Mouse (Mus musculus): ENCODE measurements around the gene Arhgap20. TPM values are rescaled to one million over a fixed set of nuclear protein-coding genes. Genes with fewer than 3 reads are reported as not detected.

Arhgap20 gene
- total RNA-seq (2017): 0.11 to 0.38 TPM in 2 of 3 replicates, not detected in the other

- no peak for ATAC-seq (replicated peaks; ENCODE audit: insufficient number of reproducible peaks, low FRiP score, low TSS enrichment, poor library complexity, severe bottlenecking)
Measured at GRCm38 (mm10) chr9:51764921-51765416, at the start of gene Arhgap20. TSS of gene Arhgap20 (plus strand) at chr9:51765337.

- ATAC-seq (replicated peaks; ENCODE audit: insufficient number of reproducible peaks, low FRiP score, low TSS enrichment, poor library complexity, severe bottlenecking): no peak
Measured at GRCm38 (mm10) chr9:51718793-51719192, 46.3 kb upstream of the Arhgap20 start.

GRCm38 (mm10) chr9:51727960-51728359, 37.2 kb upstream of the Arhgap20 start:
- no peak for ATAC-seq (replicated peaks; ENCODE audit: insufficient number of reproducible peaks, low FRiP score, low TSS enrichment, poor library complexity, severe bottlenecking)

DNA sequence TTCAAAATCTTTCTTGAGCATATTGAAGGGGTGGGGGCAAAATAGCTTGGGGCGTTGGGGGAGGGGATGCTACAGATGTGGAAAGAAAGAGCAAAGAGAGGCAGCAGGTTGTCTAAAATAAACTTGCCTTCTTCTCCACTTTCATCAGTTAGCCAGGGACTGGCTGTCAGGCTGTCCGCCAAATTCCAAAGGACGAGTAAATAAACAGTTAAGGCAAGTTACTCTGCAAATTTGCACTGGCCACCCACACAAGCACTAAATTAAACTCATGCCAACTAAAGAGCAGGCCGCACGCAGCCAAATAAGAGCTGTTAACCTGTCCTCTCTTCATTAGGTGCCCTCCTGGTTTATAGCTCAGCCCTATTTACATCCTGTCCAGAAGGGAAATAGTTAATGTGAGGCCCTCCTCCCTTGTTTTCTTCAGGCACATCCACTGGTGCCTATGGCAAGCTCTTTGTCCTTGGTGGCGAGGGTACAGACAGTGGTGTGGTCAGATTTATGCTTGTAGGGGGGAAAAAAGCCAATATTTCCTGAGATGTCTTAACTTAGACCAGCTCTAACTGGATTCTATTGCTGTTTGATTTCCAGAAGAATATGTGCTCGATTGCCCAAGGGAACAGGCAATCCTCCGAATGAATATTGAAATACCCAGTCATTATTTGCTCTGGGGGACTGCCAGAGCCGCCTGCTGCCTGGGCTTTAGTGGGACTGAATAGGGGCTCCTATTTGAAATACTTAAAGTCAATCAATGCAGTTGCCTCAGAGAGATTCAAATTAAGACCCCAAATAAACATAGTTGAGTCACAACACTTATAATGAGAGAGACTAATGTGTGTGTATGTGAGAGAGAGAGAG, 29.7 kb upstream of the Arhgap20 start:
- no peak for ATAC-seq (replicated peaks; ENCODE audit: insufficient number of reproducible peaks, low FRiP score, low TSS enrichment, poor library complexity, severe bottlenecking)

DNA sequence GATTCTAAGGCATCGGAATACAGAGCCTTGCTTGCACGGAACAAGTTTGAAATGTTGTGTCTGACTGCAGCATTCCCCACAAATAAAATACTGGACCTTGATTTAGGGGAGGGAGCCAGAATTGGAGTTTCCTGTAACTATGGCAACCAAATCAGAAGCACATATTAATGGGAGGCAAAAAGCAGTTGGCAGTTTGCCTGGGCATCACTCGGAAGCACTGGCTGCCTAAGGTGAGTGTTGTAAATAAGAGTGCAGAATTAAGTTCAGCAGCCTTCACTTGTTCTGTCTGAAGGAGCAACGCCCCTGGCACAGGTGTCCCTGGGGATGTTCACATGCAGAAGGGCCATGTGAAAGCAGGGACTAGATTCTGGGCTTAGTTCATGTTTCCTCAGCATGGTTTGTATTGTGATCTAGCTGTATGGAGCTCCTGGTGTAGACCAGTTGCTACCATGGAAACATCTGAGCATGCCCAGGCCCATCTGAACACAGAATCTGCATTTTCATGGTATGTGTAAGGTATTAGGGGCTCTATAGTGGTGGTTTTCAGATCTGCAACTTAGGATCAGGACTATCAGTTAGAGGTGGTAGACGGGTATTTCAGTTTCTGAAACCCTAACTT, 28.3 kb upstream of the Arhgap20 start:
- no peak for ATAC-seq (replicated peaks; ENCODE audit: insufficient number of reproducible peaks, low FRiP score, low TSS enrichment, poor library complexity, severe bottlenecking)

GRCm38 (mm10) chr9:51738349-51738748, 26.8 kb upstream of the Arhgap20 start:
- ATAC-seq (replicated peaks; ENCODE audit: insufficient number of reproducible peaks, low FRiP score, low TSS enrichment, poor library complexity, severe bottlenecking): no peak

DNA sequence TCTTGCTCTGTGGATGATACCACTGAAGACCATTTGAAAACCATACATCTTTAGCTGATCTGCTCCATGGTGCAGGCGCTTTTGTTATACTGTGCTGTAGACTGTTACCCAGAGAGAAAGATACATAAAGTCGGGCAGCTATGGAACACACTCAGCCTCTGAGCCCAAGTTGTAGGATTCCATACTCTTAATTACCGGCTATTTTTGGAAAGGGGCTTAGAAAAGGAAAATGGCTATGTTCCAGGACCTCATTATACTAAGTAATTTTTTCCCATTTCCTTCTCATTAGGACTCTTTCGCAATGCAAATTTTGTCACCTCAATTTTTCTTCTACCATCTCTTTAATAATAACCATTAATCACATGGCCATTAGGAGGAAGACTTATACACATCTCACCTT, 25.3 kb upstream of the Arhgap20 start:
- no peak for ATAC-seq (replicated peaks; ENCODE audit: insufficient number of reproducible peaks, low FRiP score, low TSS enrichment, poor library complexity, severe bottlenecking)

GRCm38 (mm10) chr9:51750144-51750543, 15.0 kb upstream of the Arhgap20 start:
- no peak for ATAC-seq (replicated peaks; ENCODE audit: insufficient number of reproducible peaks, low FRiP score, low TSS enrichment, poor library complexity, severe bottlenecking)

DNA sequence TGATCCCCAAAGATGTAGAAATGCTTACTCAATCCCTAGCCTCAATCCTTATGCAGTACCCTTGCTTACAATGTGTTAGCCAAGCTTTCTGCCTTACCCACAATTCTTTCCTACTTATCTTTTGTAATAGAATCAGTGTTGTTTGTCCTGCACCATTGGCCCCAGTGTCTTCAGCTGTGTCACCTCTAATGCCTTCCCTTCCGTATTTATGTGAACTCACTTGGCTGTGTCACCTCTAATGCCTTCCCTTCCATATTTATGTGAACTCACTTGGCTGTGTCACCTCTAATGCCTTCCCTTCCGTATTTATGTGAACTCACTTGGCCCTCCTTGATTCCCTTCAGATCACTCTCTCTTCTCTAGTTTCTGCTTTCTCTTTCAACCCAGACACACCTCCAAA, 4.1 kb upstream of the Arhgap20 start:
- ATAC-seq (replicated peaks; ENCODE audit: insufficient number of reproducible peaks, low FRiP score, low TSS enrichment, poor library complexity, severe bottlenecking): no peak

DNA sequence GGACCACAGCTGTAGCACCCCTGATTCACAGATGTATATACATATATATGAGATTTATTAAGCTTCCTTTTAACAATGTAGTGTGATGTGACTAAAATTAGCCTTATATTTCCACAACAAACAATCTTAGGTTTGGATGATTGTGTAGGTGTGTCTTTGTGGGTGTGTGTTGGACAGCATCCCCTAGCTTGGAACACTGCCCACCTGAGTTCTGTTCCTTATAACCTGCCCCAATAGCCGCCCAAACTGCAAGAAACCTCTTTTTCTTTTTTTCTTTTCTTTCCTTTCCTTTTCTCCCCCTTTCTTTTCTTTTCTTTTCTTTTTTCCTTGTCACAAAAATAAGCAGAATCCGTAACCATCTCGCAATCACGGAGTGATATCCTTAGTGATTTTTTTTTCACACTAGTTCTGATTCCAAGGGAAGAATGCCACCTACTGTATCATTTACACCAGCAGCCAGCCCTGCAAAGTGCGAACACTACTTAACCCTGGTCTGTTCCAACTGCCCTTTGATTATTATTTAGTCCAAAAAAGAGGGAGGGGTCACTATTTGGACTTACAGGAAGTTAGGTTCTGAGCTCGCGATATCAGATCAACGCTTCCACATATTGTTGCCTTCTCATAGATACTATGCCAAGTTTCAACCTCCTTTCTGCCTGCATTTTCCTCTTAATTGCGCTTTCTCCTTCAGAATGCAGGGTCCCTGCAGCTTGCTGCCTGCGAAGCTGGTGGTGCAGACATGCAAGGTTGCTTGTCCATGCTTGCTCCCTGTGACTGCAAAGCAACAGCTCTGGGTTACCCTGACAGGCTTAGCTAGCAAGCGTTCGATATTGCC, 879 bp upstream of the Arhgap20 start:
- no peak for ATAC-seq (replicated peaks; ENCODE audit: insufficient number of reproducible peaks, low FRiP score, low TSS enrichment, poor library complexity, severe bottlenecking)

DNA sequence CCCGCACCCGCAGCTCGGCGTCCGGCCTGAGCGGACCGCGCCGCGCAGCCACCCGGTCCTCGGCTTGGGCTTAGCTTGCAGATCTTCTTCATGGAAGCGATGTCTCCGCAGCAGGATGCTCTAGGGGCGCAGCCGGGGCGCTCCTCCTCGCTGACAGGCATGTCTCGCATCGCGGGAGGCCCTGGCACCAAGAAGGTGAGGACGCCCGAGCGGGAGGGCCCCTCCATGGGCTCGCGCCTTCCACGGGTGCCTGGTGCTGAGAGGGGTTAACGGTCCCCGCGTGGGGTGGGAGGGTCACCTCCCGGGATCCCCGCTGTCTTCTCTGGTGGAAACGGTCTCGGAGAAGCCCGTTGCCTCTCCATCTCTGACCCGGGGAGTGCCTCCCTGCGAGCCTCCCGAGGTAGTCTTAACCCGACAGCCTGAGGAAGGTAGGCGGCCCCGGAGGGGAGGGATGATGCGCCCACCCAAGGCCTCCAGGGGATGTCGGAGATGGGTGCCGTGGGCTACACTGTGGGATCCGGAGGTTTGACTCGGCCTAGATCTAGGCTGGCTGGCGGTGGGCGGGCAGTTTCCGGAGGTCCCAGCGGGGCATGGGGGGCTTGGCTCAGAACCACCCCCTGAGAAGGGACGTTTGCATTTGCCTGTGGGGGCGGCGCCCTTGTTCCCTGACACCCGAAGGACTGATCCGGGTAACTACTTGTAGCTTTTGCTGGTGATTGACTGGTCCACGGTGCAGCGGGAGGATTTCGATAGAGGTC, 459 bp downstream of the Arhgap20 start:
- no peak for ATAC-seq (replicated peaks; ENCODE audit: insufficient number of reproducible peaks, low FRiP score, low TSS enrichment, poor library complexity, severe bottlenecking)

- no peak for ATAC-seq (replicated peaks; ENCODE audit: insufficient number of reproducible peaks, low FRiP score, low TSS enrichment, poor library complexity, severe bottlenecking)
Measured at GRCm38 (mm10) chr9:51766175-51767062, 1.3 kb downstream of the Arhgap20 start.

DNA sequence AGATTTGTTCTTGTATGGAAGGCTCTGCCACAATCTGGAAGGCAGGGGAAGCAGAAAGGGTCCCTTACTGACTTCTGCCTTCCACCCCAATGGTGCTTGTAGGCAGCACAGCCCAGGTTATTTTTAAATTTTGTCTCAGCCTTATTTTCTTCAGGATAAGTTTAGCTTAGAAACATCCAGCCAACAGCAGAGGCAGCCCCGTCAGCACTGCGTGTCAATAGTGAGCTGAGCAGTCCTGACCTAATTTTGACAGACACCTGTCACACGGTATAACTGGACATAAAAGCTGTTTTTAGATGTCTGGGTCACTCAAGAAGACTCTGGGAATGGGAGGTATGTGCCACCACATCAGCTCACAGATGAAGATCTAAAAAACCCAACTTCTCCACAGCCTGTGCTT, 9.1 kb downstream of the Arhgap20 start:
- ATAC-seq (replicated peaks; ENCODE audit: insufficient number of reproducible peaks, low FRiP score, low TSS enrichment, poor library complexity, severe bottlenecking): no peak

DNA sequence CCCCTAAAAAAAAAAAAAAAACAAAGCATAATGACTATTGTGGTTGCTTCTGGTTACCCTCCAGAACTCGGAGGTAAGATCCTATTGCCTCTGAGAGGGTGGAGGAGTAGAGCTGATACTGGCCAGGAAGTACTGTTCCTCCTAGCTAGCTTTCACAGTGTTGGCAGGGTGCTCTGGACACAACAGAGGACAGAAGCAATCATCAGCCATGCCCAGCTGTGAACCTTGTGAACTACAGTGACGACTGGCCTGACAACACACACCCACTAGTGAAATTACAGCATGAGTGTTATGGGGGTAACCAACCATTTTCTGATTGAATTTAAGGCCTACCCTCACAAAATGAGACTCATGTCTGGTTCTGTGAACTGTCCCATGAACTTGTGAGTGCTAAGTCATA, 11.3 kb downstream of the Arhgap20 start:
- no peak for ATAC-seq (replicated peaks; ENCODE audit: insufficient number of reproducible peaks, low FRiP score, low TSS enrichment, poor library complexity, severe bottlenecking)

- no peak for ATAC-seq (replicated peaks; ENCODE audit: insufficient number of reproducible peaks, low FRiP score, low TSS enrichment, poor library complexity, severe bottlenecking)
Measured at GRCm38 (mm10) chr9:51777180-51777579, 12.0 kb downstream of the Arhgap20 start.

GRCm38 (mm10) chr9:51779232-51779631, 14.1 kb downstream of the Arhgap20 start:
- ATAC-seq (replicated peaks; ENCODE audit: insufficient number of reproducible peaks, low FRiP score, low TSS enrichment, poor library complexity, severe bottlenecking): no peak

DNA sequence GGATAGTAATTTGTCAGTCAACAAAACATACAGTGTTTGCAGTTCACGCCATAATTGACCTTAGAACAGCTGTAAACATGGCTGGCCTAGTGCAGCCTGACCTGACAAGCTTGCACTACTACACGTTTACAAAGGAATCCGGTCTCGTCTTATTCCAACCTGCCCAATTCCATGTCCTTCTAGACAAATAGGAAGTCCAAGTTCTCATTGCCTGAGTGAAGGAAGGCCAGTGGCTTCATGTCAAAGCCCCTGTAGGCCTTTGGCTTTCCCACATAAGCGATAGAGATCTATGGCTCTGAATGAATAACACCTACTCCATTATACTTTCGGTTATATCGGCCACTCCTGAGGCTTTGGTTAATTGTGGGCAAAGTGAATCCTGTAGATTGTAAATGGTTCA, 16.0 kb downstream of the Arhgap20 start:
- ATAC-seq (replicated peaks; ENCODE audit: insufficient number of reproducible peaks, low FRiP score, low TSS enrichment, poor library complexity, severe bottlenecking): no peak

GRCm38 (mm10) chr9:51787380-51787779, 22.2 kb downstream of the Arhgap20 start:
- ATAC-seq (replicated peaks; ENCODE audit: insufficient number of reproducible peaks, low FRiP score, low TSS enrichment, poor library complexity, severe bottlenecking): no peak

Measured in monocyte, adult 5-6 weeks (primary cell).